Mouse (Mus musculus) hindbrain, embryonic 14.5 days (tissue): Measurements from ENCODE around the gene Slc26a10. TPM values are rescaled to one million over a fixed set of nuclear protein-coding genes. Genes with fewer than 3 reads are reported as not detected.
"Not testable (repeated sequence)": the region's sequence is repeated elsewhere in the genome, so short reads cannot be mapped to it uniquely, and the experiment has no call there.

ENCODE experiments used
- ATAC-seq: fragments of 200-750 bp; cut with Nextera tagmentation; 2 replicates; pipeline ENCODE4 v1.8.0; 2017; ENCODE audit warnings: moderate number of reproducible peaks, mild to moderate bottlenecking, moderate TSS enrichment, moderate library complexity; ENCODE audit not compliant: low FRiP score
- DNase-seq: peaks from one replicate; pipeline ENCODE4 v3.0.0-alpha.2; 2015; ENCODE audit warnings: low spot score
- H3K27ac ChIP-seq: fragments of 300-500 bp; sonication (generic); 2 replicates; pipeline ENCODE4 v1.5.1; 2014; ENCODE audit warnings: mild to moderate bottlenecking, moderate library complexity
- H3K27me3 ChIP-seq: fragments of 300-500 bp; sonication (generic); 2 replicates; pipeline ENCODE4 v1.6.1; 2014; ENCODE audit warnings: mild to moderate bottlenecking, low read length, mixed read lengths; ENCODE audit not compliant: control insufficient read depth, insufficient read depth
- H3K36me3 ChIP-seq: fragments of 300-500 bp; sonication (generic); replicated peaks from 2 replicates; pipeline ENCODE4 v1.6.1; 2014; ENCODE audit not compliant: control insufficient read depth, insufficient read depth
- H3K4me1 ChIP-seq: fragments of 300-500 bp; sonication (generic); replicated peaks from 2 replicates; pipeline ENCODE4 v1.6.1; 2014; ENCODE audit warnings: antibody characterized with exemption, low read length, mixed read lengths; ENCODE audit not compliant: control insufficient read depth, insufficient read depth
- H3K4me2 ChIP-seq: fragments of 300-500 bp; sonication (generic); replicated peaks from 2 replicates; pipeline ENCODE4 v1.6.1; 2014; ENCODE audit warnings: mild to moderate bottlenecking, moderate library complexity
- H3K4me3 ChIP-seq: fragments of 300-500 bp; sonication (generic); replicated peaks from 2 replicates; pipeline ENCODE4 v1.5.1; 2014; ENCODE audit warnings: mild to moderate bottlenecking, low read length
- H3K9ac ChIP-seq: fragments of 300-500 bp; sonication (generic); 2 replicates; pipeline ENCODE4 v1.6.1; 2014
- H3K9me3 ChIP-seq: fragments of 300-500 bp; sonication (generic); 2 replicates; pipeline ENCODE4 v1.6.1; 2016; ENCODE audit warnings: low read length; ENCODE audit not compliant: control insufficient read depth
- WGBS: fragments of 180-500 bp; shearing (Covaris S2); extraction: QIAGEN DNeasy Blood & Tissue Kit; methylation state at CpG from one replicate; pipeline ENCODE4 v1.1.7; 2014; 5-methylcytosine and 5-hydroxymethylcytosine counted together
- polyA plus RNA-seq: library from polyadenylated mRNA; unstranded; fragments of >200 nt; fragmentation: Nextera tagmentation; extraction: Ambion mirVana; gene quantifications from 2 replicates; pipeline ENCODE4 v1.2.1, GENCODE M21; 2014

Slc26a10 gene
- polyA plus RNA-seq, 1 experiment from 2014 or later: 0.94 TPM

- H3K27ac ChIP-seq, H3K27me3 ChIP-seq, ATAC-seq, H3K9me3 ChIP-seq, H3K4me3 ChIP-seq, DNase-seq, H3K36me3 ChIP-seq, H3K4me2 ChIP-seq, H3K9ac ChIP-seq, H3K4me1 ChIP-seq: not testable (repeated sequence)
- 88% methylated on average over 3 of the region's 3 CpGs for WGBS
Measured at GRCm38 (mm10) chr10:127151233-127151632, 29.2 kb downstream of the Slc26a10 start.

- Histone ChIP-seq H3K9ac (no peak overlapping the region), H3K27ac (no peak overlapping the region), H3K27me3 (no peaks in the 10 kb centered on the region), H3K9me3 (no peaks in the 10 kb centered on the region), H3K4me2 (no peak overlapping the region), H3K36me3 (no peaks in the 10 kb centered on the region), H3K4me1 (no peaks in the 10 kb centered on the region), H3K4me3 (no peak overlapping the region)
- ATAC-seq: no peak
- 87% methylated on average over 4 of the region's 4 CpGs for WGBS
- no peak for DNase-seq
Measured at GRCm38 (mm10) chr10:127150471-127150872, 30.0 kb downstream of the Slc26a10 start.

- Histone ChIP-seq H3K36me3 (no peaks in the 10 kb centered on the region), H3K4me2 (no peak overlapping the region), H3K27ac (no peak overlapping the region), H3K4me1 (no peaks in the 10 kb centered on the region), H3K9ac (no peak overlapping the region), H3K27me3 (no peaks in the 10 kb centered on the region), H3K9me3 (no peaks in the 10 kb centered on the region), H3K4me3 (no peak overlapping the region)
- ATAC-seq (no peak), DNase-seq (no peak)
- 76% methylated on average over 6 of the region's 6 CpGs for WGBS
Measured at GRCm38 (mm10) chr10:127147135-127147534, 33.3 kb downstream of the Slc26a10 start.

GRCm38 (mm10) chr10:127145303-127145702 is 35.1 kb downstream of the Slc26a10 start:
- H3K4me1 ChIP-seq: no peaks in the 10 kb centered on the region
- 82% methylated on average over 5 of the region's 5 CpGs for WGBS
- DNase-seq (no peak), ATAC-seq (no peak)
- no peaks in the 10 kb centered on the region for H3K9me3 ChIP-seq
- H3K27me3 ChIP-seq: no peaks in the 10 kb centered on the region
- no peak overlapping the region for H3K4me3 ChIP-seq
- no peak overlapping the region for H3K27ac ChIP-seq
- H3K9ac ChIP-seq: no peak overlapping the region
- H3K4me2 ChIP-seq: no peak overlapping the region
- H3K36me3 ChIP-seq: no peaks in the 10 kb centered on the region

GRCm38 (mm10) chr10:127144536-127144935 is 35.9 kb downstream of the Slc26a10 start:
- DNase-seq (no peak), ATAC-seq (no peak)
- H3K4me2 ChIP-seq: no peak overlapping the region
- H3K4me3 ChIP-seq: no peak overlapping the region
- H3K4me1 ChIP-seq: no peaks in the 10 kb centered on the region
- H3K27me3 ChIP-seq: no peaks in the 10 kb centered on the region
- H3K9me3 ChIP-seq: no peaks in the 10 kb centered on the region
- H3K27ac ChIP-seq: no peak overlapping the region
- 93% methylated on average over 7 of the region's 7 CpGs for WGBS
- no peaks in the 10 kb centered on the region for H3K36me3 ChIP-seq
- H3K9ac ChIP-seq: no peak overlapping the region

- Histone ChIP-seq H3K36me3 (no peaks in the 10 kb centered on the region), H3K27me3 (no peaks in the 10 kb centered on the region), H3K4me3 (no peak overlapping the region), H3K4me2 (no peak overlapping the region), H3K4me1 (no peaks in the 10 kb centered on the region), H3K27ac (no peak overlapping the region), H3K9ac (no peak overlapping the region), H3K9me3 (no peaks in the 10 kb centered on the region)
- WGBS: 83% methylated on average over 8 of the region's 8 CpGs
- ATAC-seq (no peak), DNase-seq (no peak)
Measured at GRCm38 (mm10) chr10:127143228-127143627, 37.2 kb downstream of the Slc26a10 start.

- WGBS: 87% methylated on average over 8 of the region's 8 CpGs
Measured at GRCm38 (mm10) chr10:127141500-127141899, 38.9 kb downstream of the Slc26a10 start.

GRCm38 (mm10) chr10:127140971-127141370 is 39.5 kb downstream of the Slc26a10 start:
- H3K9ac ChIP-seq: no peak overlapping the region
- H3K36me3 ChIP-seq: no peaks in the 10 kb centered on the region
- DNase-seq (no peak), ATAC-seq (no peak)
- no peak overlapping the region for H3K4me2 ChIP-seq
- WGBS: 93% methylated on average over 11 of the region's 11 CpGs
- H3K27me3 ChIP-seq: no peaks in the 10 kb centered on the region
- no peak overlapping the region for H3K4me3 ChIP-seq
- no peaks in the 10 kb centered on the region for H3K4me1 ChIP-seq
- no peaks in the 10 kb centered on the region for H3K9me3 ChIP-seq
- H3K27ac ChIP-seq: no peak overlapping the region

More at GRCm38 (mm10) chr10:127141500-127141899, 38.9 kb downstream of the Slc26a10 start:
- no peak overlapping the region for H3K4me3 ChIP-seq
- no peaks in the 10 kb centered on the region for H3K4me1 ChIP-seq
- H3K36me3 ChIP-seq: no peaks in the 10 kb centered on the region
- DNase-seq (no peak), ATAC-seq (no peak)
- H3K27ac ChIP-seq: no peak overlapping the region
- no peaks in the 10 kb centered on the region for H3K27me3 ChIP-seq
- no peaks in the 10 kb centered on the region for H3K9me3 ChIP-seq
- H3K4me2 ChIP-seq: no peak overlapping the region
- H3K9ac ChIP-seq: no peak overlapping the region

- H3K9ac ChIP-seq: no peak overlapping the region
- no peaks in the 10 kb centered on the region for H3K4me1 ChIP-seq
- H3K27ac ChIP-seq: no peak overlapping the region
- H3K4me3 ChIP-seq: no peak overlapping the region
- ATAC-seq: no peak
- H3K9me3 ChIP-seq: no peaks in the 10 kb centered on the region
- H3K27me3 ChIP-seq: no peaks in the 10 kb centered on the region
- WGBS: 92% methylated on average over 18 of the region's 18 CpGs
- no peak overlapping the region for H3K4me2 ChIP-seq
- no peak for DNase-seq
- H3K36me3 ChIP-seq: no peaks in the 10 kb centered on the region
Measured at GRCm38 (mm10) chr10:127138328-127139141, 41.9 kb downstream of the Slc26a10 start.
